ENCODE assay signal across 20 mouse cellular contexts in genomic region chr10:96400793-96401192, GRCm38 (mm10).
A peak's percentile ranks its signal among the peaks of the same experiment; 100 is the strongest.
DNase-seq lines count a peak whose midpoint lies in the region; ATAC-seq and TF ChIP-seq lines count a peak whose summit lies in the region.
"Had no signal": no experiment of that assay in that cellular context is flagged by ENCODE, and none has a peak within 500 bp of the region (broad histone marks: within the 10 kb centered on the region; RNA-seq: fewer than 3 reads in every experiment).

No protein-coding gene starts in this region.

- TF ChIP-seq POLR2A in CH12.LX (IDR thresholded peaks at IDR 0.05; ENCODE audit: low read depth, low read length), result no peak

- no peak overlapping the region for H3K27ac ChIP-seq in CH12.LX (ENCODE audit: insufficient read depth, low read depth)
- H3K27ac ChIP-seq in liver, embryonic 11.5 days (ENCODE audit: low read depth, low read length), result no peak overlapping the region
- H3K27ac ChIP-seq: forebrain, embryonic 13.5 days; liver, embryonic 12.5 days; lung, embryonic 15.5 days; neural tube, embryonic 12.5 days had no signal

- H3K4me3 ChIP-seq in CH12.LX (replicated peaks in 1 of 3; ENCODE audit: low read depth in 2 of 3, low read length in 2 of 3, poor library complexity in 1 of 3), result no peak overlapping the region
- H3K4me3 ChIP-seq in liver, embryonic 11.5 days (ENCODE audit: low read depth, low read length), result no peak overlapping the region
- H3K4me3 ChIP-seq: forebrain, embryonic 13.5 days; limb, embryonic 10.5 days; liver, embryonic 12.5 days; lung, embryonic 15.5 days; neural tube, embryonic 12.5 days had no signal

- no peaks in the 10 kb centered on the region for H3K79me2 ChIP-seq in CH12.LX (replicated peaks; ENCODE audit: control insufficient read depth, extremely low read depth, insufficient read depth, poor library complexity, severe bottlenecking)

- peak; percentile 73 for ATAC-seq in megakaryocyte, adult 5-6 weeks (ENCODE audit: poor library complexity, severe bottlenecking)
- ATAC-seq in liver, embryonic 11.5 days (replicated peaks; ENCODE audit: low FRiP score), result no peak
- ATAC-seq: forebrain, embryonic 13.5 days; liver, embryonic 12.5 days had no signal

- H3K4me1 ChIP-seq in CH12.LX (ENCODE audit: control insufficient read depth in 1 of 2, insufficient read depth in 2 of 2), result peaks cover 18 to 30% of the 10 kb centered on the region in 2 experiments
- no peaks in the 10 kb centered on the region for H3K4me1 ChIP-seq in liver, embryonic 11.5 days (replicated peaks; ENCODE audit: control insufficient read depth, insufficient read depth, low read length)
- H3K4me1 ChIP-seq: liver, embryonic 12.5 days; neural tube, embryonic 12.5 days had no signal

- peak; percentile 55 to 63 for DNase-seq in spleen, postnatal 36 days (ENCODE audit: low spot score in 2 of 2)
- DNase-seq in spleen, adult 18-20 months, result no peak
- no peak for DNase-seq in CH12.LX (ENCODE audit: extremely low read depth)
- DNase-seq in splenic B cell, adult 2 months (ENCODE audit: low read depth, low spot score), result peak; percentile 91
- no peak for DNase-seq in liver, embryonic 11.5 days (ENCODE audit: low spot score)
- no peak for DNase-seq in neural tube, embryonic 10.5 days (ENCODE audit: extremely low spot score, low spot score)
- DNase-seq: cerebellum, adult 9-10 months; embryo, embryonic 11 days; gastrocnemius, postnatal 36 days; heart, postnatal 36 days; layer of hippocampus, postnatal 36 days; midbrain, embryonic 14.5 days; thymus, postnatal 36 days had no signal

- 0 out of 2 replicates have a peak, but pooled peaks have one; percentile 15 for TF ChIP-seq EP300 in CH12.LX (IDR thresholded peaks at IDR 0.05; ENCODE audit: low read length)

- dilution Hi-C loops in CH12.LX (cut with MboI; ENCODE audit: extremely low pct_ligation_motif_present, extremely low pct_unique_long_range_greater_than_20kb, low sequenced_read_pairs), result no loop called here

- no peak for TF ChIP-seq CTCF in CH12.LX (conservative IDR thresholded peaks at IDR 0.05 in 1 of 2, IDR thresholded peaks at IDR 0.05 in 1 of 2; ENCODE audit: low read depth in 2 of 2, low read length in 2 of 2)

- in situ Hi-C loops in CH12.LX (cut with MboI; ENCODE audit: low pct_ligation_motif_present, low pct_unique_long_range_greater_than_20kb, low sequenced_read_pairs), result no loop called here

- WGBS in liver, embryonic 11.5 days, result 61% methylated on average over 6 of the region's 6 CpGs

- no peaks in the 10 kb centered on the region for H3K27me3 ChIP-seq in CH12.LX (replicated peaks)
- no peaks in the 10 kb centered on the region for H3K27me3 ChIP-seq in splenic B cell, adult 2 months (ENCODE audit: control insufficient read depth, insufficient read depth, low read length, poor library complexity, severe bottlenecking)
- no peaks in the 10 kb centered on the region for H3K27me3 ChIP-seq in liver, embryonic 11.5 days (replicated peaks; ENCODE audit: control insufficient read depth, insufficient read depth, low read length)
- H3K27me3 ChIP-seq: forebrain, embryonic 13.5 days; liver, embryonic 12.5 days; lung, embryonic 15.5 days; neural tube, embryonic 12.5 days had no signal

- no peaks in the 10 kb centered on the region for H3K9me3 ChIP-seq in CH12.LX (replicated peaks; ENCODE audit: low read length)
- H3K9me3 ChIP-seq in liver, embryonic 11.5 days (ENCODE audit: control insufficient read depth, low read length), result no peaks in the 10 kb centered on the region
- H3K9me3 ChIP-seq: forebrain, embryonic 13.5 days; limb, embryonic 10.5 days; liver, embryonic 12.5 days; lung, embryonic 15.5 days; neural tube, embryonic 12.5 days had no signal

- TF ChIP-seq RAD21 in CH12.LX (IDR thresholded peaks at IDR 0.05; ENCODE audit: low read depth, low read length), result no peak

- no peak overlapping the region for H3K4me2 ChIP-seq in CH12.LX (ENCODE audit: insufficient read depth, low read depth, poor library complexity, severe bottlenecking)
- H3K4me2 ChIP-seq in liver, embryonic 11.5 days, result no peak overlapping the region
- H3K4me2 ChIP-seq: forebrain, embryonic 13.5 days; heart, embryonic 11.5 days; liver, embryonic 12.5 days; lung, embryonic 15.5 days; neural tube, embryonic 12.5 days had no signal

- H3K36me3 ChIP-seq in CH12.LX (replicated peaks in 1 of 2; ENCODE audit: control insufficient read depth in 1 of 2, insufficient read depth in 1 of 2, low read length in 1 of 2), result no peaks in the 10 kb centered on the region
- no peaks in the 10 kb centered on the region for H3K36me3 ChIP-seq in splenic B cell, adult 2 months (ENCODE audit: control insufficient read depth, insufficient read depth, low read length, poor library complexity, severe bottlenecking)
- no peaks in the 10 kb centered on the region for H3K36me3 ChIP-seq in liver, embryonic 11.5 days (ENCODE audit: control insufficient read depth, insufficient read depth, low read length)
- H3K36me3 ChIP-seq: limb, embryonic 10.5 days; liver, embryonic 12.5 days; lung, embryonic 15.5 days; neural tube, embryonic 12.5 days had no signal

- H3K9ac ChIP-seq in CH12.LX (ENCODE audit: insufficient read depth, low read depth), result no peak overlapping the region
- H3K9ac ChIP-seq in liver, embryonic 11.5 days (ENCODE audit: low read depth, low read length), result no peak overlapping the region
- H3K9ac ChIP-seq: forebrain, embryonic 13.5 days; liver, embryonic 12.5 days; lung, embryonic 15.5 days; neural tube, embryonic 12.5 days had no signal

TF ChIP-seq in CH12.LX, 34 proteins besides CTCF, POLR2A, EP300 and RAD21:
- no peak for TF ChIP-seq ZMIZ1 (IDR thresholded peaks at IDR 0.05; ENCODE audit: low read depth, low read length)
- TF ChIP-seq BHLHE40 (IDR thresholded peaks at IDR 0.05; ENCODE audit: low read depth, low read length), result peak; percentile 49

Comparison
In these comparisons a context has a peak if more than half of its experiments do, and no peak if none do; other contexts are left out.
1. DNase-seq: peak in spleen, postnatal 36 days (2 of 2) and splenic B cell, adult 2 months (single experiment); none in spleen, adult 18-20 months (0 of 2), CH12.LX (single experiment), liver, embryonic 11.5 days (single experiment) and neural tube, embryonic 10.5 days (single experiment).